Mouse (Mus musculus) left cerebral cortex, postnatal 36 days (tissue): ENCODE measurements around the gene Tnik. TPM values are rescaled to one million over a fixed set of nuclear protein-coding genes. Genes with fewer than 3 reads are reported as not detected.

ENCODE experiments used
- DNase-seq, 2 experiments: peaks; one replicate each; pipeline ENCODE4 v3.0.0; 2021 to 2022; ENCODE audit warnings: low spot score in 2 of 2, mixed read lengths in 1 of 2
- intact Hi-C: fragments of 180-260 bp; cut with DNase I; formaldehyde crosslinking; loops from one replicate; pipeline ENCODE4 v1.15.1; 2025
- total RNA-seq, 2 experiments: library from RNA; stranded (reverse); gene quantifications; 2 replicates each; pipeline ENCODE4 v1.2.3; 2021

Gene Tnik
- total RNA-seq, 2 experiments from 2014 or later: 164 to 253 TPM

DNA sequence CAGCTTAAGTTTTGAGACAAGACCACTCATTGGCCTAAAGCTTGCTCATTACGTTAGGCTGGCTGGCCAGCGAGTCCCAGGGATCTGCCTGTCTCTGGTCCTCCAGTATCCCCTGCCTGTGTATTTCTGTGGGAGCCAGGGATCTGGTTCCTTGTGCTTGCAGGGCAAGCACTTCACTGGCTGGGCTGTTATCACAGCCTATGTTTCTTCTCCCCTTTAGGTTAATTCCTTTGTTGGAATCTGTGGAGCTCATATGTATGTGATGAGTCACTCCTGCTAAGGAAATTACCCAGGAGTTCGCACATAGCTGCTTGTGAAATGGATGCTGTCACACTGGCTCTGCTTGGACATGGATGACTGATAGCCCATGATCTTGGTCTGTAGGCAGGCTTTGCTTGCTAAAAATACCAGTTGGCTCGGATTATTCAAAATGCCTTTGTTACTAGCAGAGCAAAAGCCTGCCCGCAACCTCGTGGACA is 260.0 kb downstream of the Tnik start:
- intact Hi-C loops: no loop called here
- no peak for DNase-seq

- no peak for DNase-seq
- intact Hi-C loops: no loop called here
Observed at GRCm38 (mm10) chr3:28523541-28524165, 260.6 kb downstream of the Tnik start.

DNA sequence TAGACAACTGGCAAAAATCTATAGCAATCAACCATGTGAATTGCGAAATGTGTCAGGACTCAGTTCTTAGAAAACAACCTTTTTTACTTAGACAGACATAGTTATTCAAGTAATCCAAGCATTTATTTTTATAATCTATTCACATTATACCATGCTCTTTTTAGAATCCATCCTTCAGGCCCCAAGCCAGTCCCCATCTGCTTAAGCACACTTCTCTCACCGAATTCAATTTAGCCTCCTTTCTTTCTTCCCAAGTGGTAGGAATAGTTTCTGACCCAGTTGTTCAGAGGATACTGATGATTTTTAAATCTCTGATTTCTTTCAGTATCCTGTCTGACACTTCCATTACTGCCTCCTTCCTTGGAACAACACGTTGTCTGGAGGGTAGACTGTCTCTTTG is 261.5 kb downstream of the Tnik start:
- intact Hi-C loops: no loop called here

GRCm38 (mm10) chr3:28526671-28527070 is 263.7 kb downstream of the Tnik start:
- intact Hi-C loops: no loop called here
- DNase-seq: no peak

More for the DNA sequence above, 261.5 kb downstream of the Tnik start:
- no peak for DNase-seq

DNA sequence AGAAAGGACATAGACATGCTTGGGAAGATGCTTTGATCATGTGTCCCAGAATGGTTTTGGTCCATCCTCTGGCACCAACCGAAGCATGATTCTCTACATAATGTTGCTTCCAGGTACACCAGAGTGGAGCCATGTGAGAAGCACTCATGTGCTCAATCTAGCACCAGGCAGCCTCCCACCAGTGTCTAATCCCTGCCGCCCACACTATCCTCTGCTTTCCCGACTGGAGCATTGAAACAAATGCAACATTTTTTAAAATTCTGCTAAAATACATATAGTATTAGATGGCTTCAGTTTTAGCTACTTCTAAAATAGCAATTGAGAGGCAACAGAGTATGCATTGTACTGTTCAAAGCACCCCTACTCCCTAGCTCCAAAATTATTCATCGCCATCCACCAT is 264.2 kb downstream of the Tnik start:
- DNase-seq: peak in 1 of 2 experiments; percentile 35
- intact Hi-C loops: no loop called here

- no peak for DNase-seq
- intact Hi-C loops: no loop called here
Observed at GRCm38 (mm10) chr3:28529548-28529947, 266.5 kb downstream of the Tnik start.

DNA sequence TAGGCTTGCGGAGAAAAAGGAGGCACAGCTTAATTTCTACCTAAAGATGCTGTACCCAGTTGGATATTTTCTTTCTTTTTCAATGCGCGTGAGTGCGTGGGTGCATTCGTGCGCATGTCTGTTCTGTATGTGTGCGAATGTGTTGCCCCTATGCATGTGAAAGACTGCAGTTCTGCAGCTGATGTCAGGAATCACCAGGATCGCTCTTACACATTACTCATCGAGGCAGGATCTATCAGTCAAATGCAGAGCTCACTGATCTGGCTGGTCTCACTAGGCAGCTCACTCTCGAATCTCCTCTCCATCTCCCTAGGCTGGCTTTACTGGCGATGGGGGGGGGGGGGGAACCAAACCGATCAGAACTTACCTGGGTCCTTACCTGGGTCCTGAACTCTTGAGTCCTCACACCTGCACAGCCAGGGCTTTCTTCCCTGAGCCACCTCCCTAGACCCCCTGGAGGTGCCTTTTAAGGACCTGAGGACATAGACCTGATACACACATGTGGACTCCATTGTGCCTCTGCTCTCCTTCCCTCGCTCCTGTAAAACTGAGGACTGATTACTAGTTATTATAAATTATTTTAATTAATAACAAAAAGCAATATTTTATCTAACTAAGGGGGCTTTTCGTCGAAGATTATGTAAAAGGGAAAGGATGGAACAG is 268.4 kb downstream of the Tnik start:
- peak in 1 of 2 experiments; percentile 57 for DNase-seq

DNA sequence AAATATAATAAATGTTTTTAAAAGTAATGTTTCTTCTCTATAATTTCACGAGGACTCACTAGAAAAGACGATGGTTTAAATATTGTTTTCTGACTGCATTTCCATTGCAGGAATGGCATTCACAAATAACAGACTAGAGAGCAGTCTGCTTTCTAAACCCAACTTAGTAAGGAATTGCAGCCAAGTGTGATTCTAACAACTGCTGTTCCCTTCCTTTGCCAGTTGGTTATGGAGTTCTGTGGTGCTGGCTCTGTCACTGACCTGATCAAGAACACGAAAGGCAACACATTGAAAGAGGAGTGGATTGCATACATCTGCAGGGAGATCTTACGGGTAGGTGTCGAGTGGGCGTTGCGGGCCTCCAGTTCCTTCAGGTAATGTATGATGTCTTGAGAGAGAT is 269.7 kb downstream of the Tnik start:
- DNase-seq: peak in 1 of 2 experiments; percentile 36
- intact Hi-C loops: no loop called here

More for the DNA sequence above, 268.4 kb downstream of the Tnik start:
- intact Hi-C loops: no loop called here

DNA sequence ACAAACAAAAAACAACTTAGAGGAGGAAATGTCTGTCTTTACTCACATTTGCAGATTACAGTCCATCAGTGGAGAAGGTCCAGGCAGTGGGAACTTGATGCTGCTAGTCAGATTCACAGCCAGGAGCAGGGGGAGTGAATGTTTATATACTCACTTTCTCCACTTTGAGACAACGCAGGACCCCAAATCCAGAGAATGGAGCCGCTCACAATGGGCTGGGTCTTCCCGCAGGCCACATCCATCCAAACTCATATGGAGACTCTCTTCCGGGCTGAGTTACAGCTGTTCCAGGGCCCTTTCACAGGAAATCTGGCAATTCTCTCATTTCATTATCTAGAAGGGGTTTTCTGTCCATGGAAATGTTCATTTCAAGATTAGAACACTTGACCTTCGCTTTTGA is 277.1 kb downstream of the Tnik start:
- no peak for DNase-seq
- intact Hi-C loops: no loop called here

DNA sequence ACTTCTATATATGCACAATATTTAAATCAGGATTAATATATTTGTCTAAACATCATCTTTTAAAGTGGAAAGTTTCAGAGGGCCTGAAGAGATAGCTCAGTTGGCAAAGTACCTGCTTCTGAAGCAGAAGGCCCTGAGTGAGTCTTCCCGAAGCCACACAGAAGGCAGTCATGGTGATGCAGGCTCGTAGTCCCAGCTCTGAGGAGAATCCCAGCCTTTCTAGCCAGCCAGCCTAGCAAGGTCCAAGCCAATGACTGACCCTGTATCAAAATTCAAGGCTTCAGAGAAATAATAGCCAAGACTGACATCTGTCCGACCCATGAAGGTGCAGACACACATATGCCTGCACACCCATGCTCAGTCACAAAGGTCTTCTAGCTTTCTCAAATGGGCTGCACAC is 279.9 kb downstream of the Tnik start:
- intact Hi-C loops: no loop called here
- no peak for DNase-seq

DNA sequence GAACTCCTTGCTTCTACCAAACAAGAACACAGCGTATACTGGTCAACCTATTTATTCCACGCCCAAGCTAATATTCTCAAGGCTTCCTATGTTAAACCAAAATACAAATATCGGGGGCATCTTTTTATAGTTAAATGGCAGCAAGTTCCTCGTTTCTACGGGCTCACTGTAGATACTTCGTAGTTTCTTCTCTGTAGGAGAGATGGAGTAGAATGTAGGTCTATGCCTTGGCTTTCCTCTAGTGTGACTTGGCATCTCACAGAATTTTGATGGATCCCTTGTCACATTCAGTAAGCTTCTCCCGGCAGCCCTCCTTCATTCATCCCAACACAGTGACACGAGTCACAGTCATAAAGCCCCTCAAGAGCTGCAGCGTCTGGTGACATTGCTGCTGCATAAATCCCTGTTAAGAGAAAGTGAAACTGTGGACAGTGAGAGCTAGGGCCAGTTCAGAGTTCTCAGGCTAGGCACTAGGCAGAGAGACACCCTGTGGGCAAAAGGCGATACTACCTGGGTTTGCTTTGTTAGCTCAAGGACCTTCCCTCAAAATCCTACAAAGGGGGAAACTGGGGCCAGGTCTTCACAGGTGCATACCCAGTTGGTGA is 280.5 kb downstream of the Tnik start:
- intact Hi-C loops: no loop called here
- DNase-seq: no peak

GRCm38 (mm10) chr3:28544345-28544869 is 281.4 kb downstream of the Tnik start:
- intact Hi-C loops: no loop called here
- no peak for DNase-seq

DNA sequence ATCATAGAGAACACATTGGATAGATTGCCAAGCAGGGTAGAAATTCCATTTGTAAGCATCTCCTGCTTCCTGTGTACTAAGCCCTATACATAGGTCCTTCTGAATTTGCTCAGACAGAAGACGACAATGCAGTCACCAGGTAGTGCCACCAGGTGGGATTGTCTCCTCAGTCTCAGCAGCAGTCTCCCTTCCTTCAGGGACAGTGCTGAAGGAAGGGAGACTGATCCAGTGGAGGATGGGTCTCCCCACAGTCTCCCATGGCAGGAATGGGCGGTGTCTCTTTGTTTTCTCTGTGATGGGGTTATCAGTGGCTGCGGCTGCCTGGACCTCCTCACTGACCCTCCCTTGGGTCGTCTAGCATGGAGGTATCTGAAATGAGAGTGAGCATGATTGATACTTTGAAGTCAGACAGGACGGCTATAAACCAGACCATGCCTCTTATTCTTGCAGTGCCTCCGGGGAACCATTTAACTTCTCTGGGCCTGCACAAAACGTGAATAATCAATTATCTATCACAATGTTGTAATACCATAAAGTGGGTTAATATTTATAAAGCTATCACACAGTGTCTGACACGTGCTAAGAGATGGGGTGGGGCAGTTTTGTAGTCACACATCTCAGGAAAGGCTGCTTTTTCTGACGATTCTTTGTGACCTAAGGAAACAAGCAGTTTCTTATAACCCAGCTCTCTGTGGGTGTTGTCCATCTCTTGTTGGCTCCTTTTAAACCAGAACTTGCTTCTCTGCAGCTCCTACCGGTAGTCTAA is 285.1 kb downstream of the Tnik start:
- intact Hi-C loops: no loop called here
- DNase-seq: no peak

- DNase-seq: peak in 1 of 2 experiments; percentile 19
- intact Hi-C loops: no loop called here
Observed at GRCm38 (mm10) chr3:28549391-28549790, 286.4 kb downstream of the Tnik start.

- peak; percentile 63 to 79 for DNase-seq
- intact Hi-C loops: no loop called here
Observed at GRCm38 (mm10) chr3:28550497-28551093, 287.6 kb downstream of the Tnik start.

GRCm38 (mm10) chr3:28551756-28552155 is 288.7 kb downstream of the Tnik start:
- no peak for DNase-seq
- intact Hi-C loops: no loop called here

DNA sequence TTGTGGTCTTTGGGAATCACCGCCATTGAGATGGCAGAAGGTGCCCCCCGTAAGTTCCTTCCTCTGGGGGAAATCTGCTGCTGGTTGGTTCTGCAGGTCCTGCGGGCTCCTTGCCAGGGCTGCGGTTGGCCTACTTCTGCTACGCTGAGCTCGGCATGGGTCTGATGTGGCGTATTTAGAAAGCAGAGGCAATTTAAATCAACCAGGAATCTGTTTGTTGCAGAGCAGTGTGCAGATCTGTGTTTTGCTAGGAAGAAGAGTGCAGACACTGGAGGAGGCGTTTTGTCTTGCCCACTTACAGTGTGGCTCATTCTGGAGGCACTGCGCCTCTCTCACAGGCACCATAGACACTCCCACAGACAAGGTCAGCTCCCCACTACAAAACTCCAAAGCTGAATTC is 291.9 kb downstream of the Tnik start:
- no peak for DNase-seq

DNA sequence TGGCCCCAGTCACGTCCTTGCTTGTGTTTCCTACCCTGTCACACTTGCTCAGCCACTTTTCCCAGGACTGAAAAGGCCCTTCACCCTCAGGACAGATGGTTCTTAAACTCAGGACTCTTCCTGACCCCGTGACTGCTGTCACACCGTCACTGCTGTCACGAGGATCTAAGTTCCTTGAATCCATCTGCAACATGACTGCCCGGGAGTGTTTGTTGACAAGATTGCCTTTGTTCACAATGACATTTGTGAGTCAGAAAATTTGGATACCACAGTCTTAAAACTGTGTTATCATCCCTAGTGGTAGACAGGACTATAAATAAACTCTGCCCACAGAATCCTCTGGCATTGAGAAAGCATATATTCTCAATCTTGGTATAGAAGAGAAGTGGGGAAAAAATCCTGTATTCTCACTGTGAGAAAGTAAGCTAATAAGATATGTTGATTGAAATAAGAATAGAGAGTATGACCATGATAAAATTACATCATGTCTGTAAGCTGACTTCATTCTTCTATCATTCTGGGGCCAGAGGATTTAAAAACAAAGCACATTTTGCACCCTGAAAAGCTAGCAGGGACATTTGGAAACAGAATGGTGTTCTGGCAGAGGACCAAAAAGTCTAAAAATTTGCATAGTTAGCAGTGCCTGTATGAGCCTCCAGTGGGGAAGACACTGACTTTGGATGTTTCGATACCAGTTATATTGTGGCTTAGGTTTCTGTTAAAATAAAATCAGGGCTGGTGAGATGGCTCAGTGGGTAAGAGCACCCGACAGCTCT is 293.0 kb downstream of the Tnik start:
- intact Hi-C loops: loop anchor here (5.0 kb wide), 1 partner anchor 294 kb away; the partner anchor contains the start of gene Tnik
- no peak for DNase-seq

More for the DNA sequence above, 291.9 kb downstream of the Tnik start:
- intact Hi-C loops: loop anchor here (5.0 kb wide), 1 partner anchor 293 kb away; the partner anchor contains the start of gene Tnik
